Mouse (Mus musculus) forelimb bud, embryonic 11.5 days (tissue): ENCODE data around the gene Gstp3.
"Not testable (repeated sequence)": the region's sequence is repeated elsewhere in the genome, so short reads cannot be mapped to it uniquely, and the experiment has no call there.

Source experiments
- DNase-seq: peaks from one replicate; pipeline ENCODE4 v3.0.0-alpha.2; 2012; ENCODE audit warnings: low read depth, low spot score

Gene Gstp3

GRCm38 (mm10) chr19:4090446-4090845 lies 31.1 kb upstream of the Gstp3 start:
- no peak for DNase-seq

GRCm38 (mm10) chr19:4089128-4089527 lies 29.8 kb upstream of the Gstp3 start:
- no peak for DNase-seq

- no peak for DNase-seq
Measured at GRCm38 (mm10) chr19:4088146-4088545, 28.8 kb upstream of the Gstp3 start.

GRCm38 (mm10) chr19:4087090-4087489 lies 27.7 kb upstream of the Gstp3 start:
- DNase-seq: no peak

GRCm38 (mm10) chr19:4086156-4086555 lies 26.8 kb upstream of the Gstp3 start:
- DNase-seq: no peak

- DNase-seq: no peak
Measured at GRCm38 (mm10) chr19:4084984-4085383, 25.6 kb upstream of the Gstp3 start.

- DNase-seq: no peak
Measured at GRCm38 (mm10) chr19:4083826-4084225, 24.5 kb upstream of the Gstp3 start.

- DNase-seq: no peak
Measured at GRCm38 (mm10) chr19:4083316-4083715, 23.9 kb upstream of the Gstp3 start.

GRCm38 (mm10) chr19:4082219-4082965 lies 23.0 kb upstream of the Gstp3 start:
- DNase-seq: no peak

- DNase-seq: no peak
Measured at GRCm38 (mm10) chr19:4081394-4081793, 22.0 kb upstream of the Gstp3 start, which contains the start of gene Cabp2. Gene Cabp2 (plus strand): TSS chr19:4081578.

- no peak for DNase-seq
Measured at GRCm38 (mm10) chr19:4080511-4081009, 21.2 kb upstream of the Gstp3 start.

GRCm38 (mm10) chr19:4079594-4079993 lies 20.2 kb upstream of the Gstp3 start:
- DNase-seq: no peak

GRCm38 (mm10) chr19:4075531-4075930 lies 16.2 kb upstream of the Gstp3 start:
- no peak for DNase-seq

- DNase-seq: no peak
Measured at GRCm38 (mm10) chr19:4072706-4073424, 13.5 kb upstream of the Gstp3 start.

GRCm38 (mm10) chr19:4071406-4071805 lies 12.0 kb upstream of the Gstp3 start:
- no peak for DNase-seq

- no peak for DNase-seq
Measured at GRCm38 (mm10) chr19:4070756-4071155, 11.4 kb upstream of the Gstp3 start.

- no peak for DNase-seq
Measured at GRCm38 (mm10) chr19:4070311-4070710, 10.9 kb upstream of the Gstp3 start.

- DNase-seq: no peak
Measured at GRCm38 (mm10) chr19:4068717-4069410, 9.5 kb upstream of the Gstp3 start.

GRCm38 (mm10) chr19:4068242-4068641 lies 8.9 kb upstream of the Gstp3 start:
- DNase-seq: not testable (repeated sequence)

- no peak for DNase-seq
Measured at GRCm38 (mm10) chr19:4066877-4067276, 7.5 kb upstream of the Gstp3 start.

- DNase-seq: no peak
Measured at GRCm38 (mm10) chr19:4066280-4066679, 6.9 kb upstream of the Gstp3 start.

- DNase-seq: not testable (repeated sequence)
Measured at GRCm38 (mm10) chr19:4064501-4064900, 5.1 kb upstream of the Gstp3 start.
